Mouse (Mus musculus): ENCODE measurements around the gene Txndc8.

GRCm38 (mm10) chr4:58040093-58040492 lies 31.2 kb upstream of the Txndc8 start:
- TF ChIP-seq GATA1 (IDR thresholded peaks at IDR 0.05; ENCODE audit: borderline replicate concordance, low read length) (no peak), FLI1 (IDR thresholded peaks at IDR 0.05; ENCODE audit: low read length) (no peak)

Data from megakaryocyte, embryonic 14.5 days (primary cell).